Mouse (Mus musculus) embryonic fibroblast, embryonic 13.5 days (primary cell): ENCODE measurements around the gene Map9.

Source experiments
- CTCF ChIP-seq: IDR thresholded peaks from 2 replicates; pipeline ENCODE4 v1.5.1; 2011; ENCODE audit warnings: mild to moderate bottlenecking, control low read depth, low read length, moderate library complexity, borderline replicate concordance; ENCODE audit not compliant: insufficient read depth
- POLR2A ChIP-seq: IDR thresholded peaks from 2 replicates; pipeline ENCODE4 v1.6.1; 2011; ENCODE audit warnings: low read depth, mild to moderate bottlenecking, control low read depth, low read length, moderate library complexity

DNA sequence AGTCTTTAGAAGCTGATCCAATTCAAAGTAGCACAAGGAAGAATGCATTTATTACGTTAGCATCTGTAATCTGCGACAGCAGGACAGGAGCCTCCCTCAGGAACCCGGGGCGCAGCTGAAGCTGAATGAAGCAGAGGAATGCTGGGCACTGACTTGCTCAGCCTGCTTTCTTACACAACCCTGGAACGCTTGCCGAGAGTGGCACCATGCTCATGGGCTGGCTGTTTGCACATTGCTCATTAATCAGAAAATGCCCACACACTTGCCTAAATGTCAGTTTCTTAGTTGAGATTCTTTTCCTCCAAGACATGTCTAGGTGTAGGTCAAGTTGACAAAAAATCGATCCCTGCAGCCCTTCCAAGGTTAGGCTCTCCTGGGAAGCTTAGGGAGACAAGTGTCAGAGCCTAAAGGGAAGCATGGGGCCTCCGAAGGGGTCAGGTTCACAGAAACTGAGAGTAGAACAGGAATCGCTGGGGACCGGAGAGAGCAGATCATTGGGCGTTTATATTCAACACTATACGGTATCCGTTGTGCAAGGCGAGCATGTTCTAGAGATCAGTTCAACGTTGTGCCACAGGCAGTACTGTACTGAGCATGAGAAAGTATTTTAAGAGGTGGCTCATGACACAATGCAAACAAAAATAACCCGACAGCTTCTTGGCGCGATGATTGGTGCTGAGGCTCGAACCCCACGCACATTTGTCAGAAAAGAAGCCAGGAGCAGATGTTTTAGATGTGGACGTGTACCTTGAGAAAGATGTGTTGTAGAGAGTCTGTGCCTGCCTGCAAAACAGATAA, 11.4 kb downstream of the Map9 start:
- TF ChIP-seq CTCF, result no peak
- no peak for TF ChIP-seq POLR2A
